Comparison of ENCODE assay signal across 14 mouse cellular contexts in genomic region chr15:67045920-67046804, GRCm38 (mm10).
A peak's percentile ranks its signal among the peaks of the same experiment; 100 is the strongest.
DNase-seq lines count a peak whose midpoint lies in the region; ATAC-seq and TF ChIP-seq lines count a peak whose summit lies in the region.
"Had no signal": no experiment of that assay in that cellular context is flagged by ENCODE, and none has a peak within 500 bp of the region (broad histone marks: within the 10 kb centered on the region; RNA-seq: fewer than 3 reads in every experiment).

No protein-coding gene starts in this region.

- 50% methylated on average over 12 of the region's 12 CpGs for WGBS in kidney, embryonic 14.5 days
- WGBS in embryonic facial prominence, embryonic 13.5 days: 69% methylated on average over 12 of the region's 12 CpGs
- WGBS in limb, embryonic 14.5 days: 69% methylated on average over 12 of the region's 12 CpGs

- peak; percentile 67 for DNase-seq in kidney, adult 11 months
- peak; percentile 64 to 67 for DNase-seq in kidney, adult 8-10 months
- peak; percentile 53 for DNase-seq in limb, embryonic 14.5 days (ENCODE audit: low spot score)
- DNase-seq in spleen, adult 18-20 months: no peak
- no peak for DNase-seq in layer of hippocampus, adult 8-10 months (ENCODE audit: low spot score in 2 of 2)
- DNase-seq in ovary, adult 18-20 months (ENCODE audit: low spot score): no peak
- DNase-seq: adrenal gland, adult 2 months; right cerebral cortex, postnatal 14 days had no signal

- no peak for TF ChIP-seq POLR2A in limb, embryonic 14.5 days (IDR thresholded peaks at IDR 0.05; ENCODE audit: borderline replicate concordance, extremely low read depth, insufficient read depth, insufficient read length)

- no peak overlapping the region for H3K27ac ChIP-seq in kidney, embryonic 14.5 days (ENCODE audit: low read depth, low read length)
- H3K27ac ChIP-seq in embryonic facial prominence, embryonic 13.5 days: peak overlapping the region; percentile 44; the same call in 1 of the 2 replicates
- 0 out of 2 replicates have a peak overlapping the region, but pooled peaks have one; percentile 7 for H3K27ac ChIP-seq in limb, embryonic 14.5 days (replicated peaks; ENCODE audit: low read depth, low read length)
- H3K27ac ChIP-seq: heart, embryonic 13.5 days; neural tube, embryonic 13.5 days had no signal

- H3K4me1 ChIP-seq in kidney, embryonic 14.5 days (ENCODE audit: control insufficient read depth, insufficient read depth, low read length): no peaks in the 10 kb centered on the region
- peaks cover 21% of the 10 kb centered on the region for H3K4me1 ChIP-seq in embryonic facial prominence, embryonic 13.5 days
- 0 out of 2 replicates have a peak, but pooled peaks cover 4% of the 10 kb centered on the region for H3K4me1 ChIP-seq in limb, embryonic 14.5 days (ENCODE audit: control insufficient read depth, insufficient read depth, low read length)
- H3K4me1 ChIP-seq: neural tube, embryonic 13.5 days had no signal

- no peak overlapping the region for H3K4me3 ChIP-seq in kidney, embryonic 14.5 days (ENCODE audit: low read length)
- H3K4me3 ChIP-seq in embryonic facial prominence, embryonic 13.5 days: no peak overlapping the region
- H3K4me3 ChIP-seq in limb, embryonic 14.5 days (replicated peaks; ENCODE audit: low read length): no peak overlapping the region
- H3K4me3 ChIP-seq: heart, embryonic 13.5 days; neural tube, embryonic 13.5 days had no signal

- no peaks in the 10 kb centered on the region for H3K27me3 ChIP-seq in kidney, embryonic 14.5 days (ENCODE audit: control insufficient read depth, insufficient read depth, low read length)
- no peaks in the 10 kb centered on the region for H3K27me3 ChIP-seq in embryonic facial prominence, embryonic 13.5 days
- no peaks in the 10 kb centered on the region for H3K27me3 ChIP-seq in limb, embryonic 14.5 days (ENCODE audit: control insufficient read depth, insufficient read depth, low read length)
- H3K27me3 ChIP-seq: heart, embryonic 13.5 days; neural tube, embryonic 13.5 days; Patski had no signal

- H3K9me3 ChIP-seq in kidney, embryonic 14.5 days (ENCODE audit: control insufficient read depth, low read length): no peaks in the 10 kb centered on the region
- H3K9me3 ChIP-seq in embryonic facial prominence, embryonic 13.5 days: no peaks in the 10 kb centered on the region
- H3K9me3 ChIP-seq in limb, embryonic 14.5 days (ENCODE audit: control insufficient read depth, low read length): no peaks in the 10 kb centered on the region
- H3K9me3 ChIP-seq: heart, embryonic 13.5 days; neural tube, embryonic 13.5 days had no signal

- no peaks in the 10 kb centered on the region for H3K36me3 ChIP-seq in kidney, embryonic 14.5 days (ENCODE audit: control insufficient read depth, insufficient read depth, low read length)
- H3K36me3 ChIP-seq in embryonic facial prominence, embryonic 13.5 days: no peaks in the 10 kb centered on the region
- H3K36me3 ChIP-seq in limb, embryonic 14.5 days (ENCODE audit: control insufficient read depth, insufficient read depth, low read length): no peaks in the 10 kb centered on the region
- H3K36me3 ChIP-seq: heart, embryonic 13.5 days; neural tube, embryonic 13.5 days had no signal

- no peak overlapping the region for H3K4me2 ChIP-seq in kidney, embryonic 14.5 days (replicated peaks; ENCODE audit: low read depth, low read length)
- no peak overlapping the region for H3K4me2 ChIP-seq in embryonic facial prominence, embryonic 13.5 days
- no peak overlapping the region for H3K4me2 ChIP-seq in limb, embryonic 14.5 days (replicated peaks; ENCODE audit: low read depth, low read length, severe bottlenecking)
- H3K4me2 ChIP-seq: heart, embryonic 13.5 days; neural tube, embryonic 13.5 days had no signal

- no peak overlapping the region for H3K9ac ChIP-seq in kidney, embryonic 14.5 days (ENCODE audit: low read depth, low read length)
- no peak overlapping the region for H3K9ac ChIP-seq in embryonic facial prominence, embryonic 13.5 days
- H3K9ac ChIP-seq in limb, embryonic 14.5 days (ENCODE audit: low read depth, low read length, severe bottlenecking): no peak overlapping the region
- H3K9ac ChIP-seq: heart, embryonic 13.5 days; neural tube, embryonic 13.5 days had no signal

- no peak for ATAC-seq in kidney, embryonic 14.5 days (ENCODE audit: low FRiP score, low TSS enrichment)
- no peak for ATAC-seq in embryonic facial prominence, embryonic 13.5 days (ENCODE audit: insufficient number of reproducible peaks, insufficient read depth, low FRiP score, low TSS enrichment, low read depth)
- ATAC-seq in limb, embryonic 14.5 days (ENCODE audit: low FRiP score, low read depth): peak; percentile 78
- ATAC-seq: hindbrain, embryonic 16.5 days; Patski had no signal

Comparison
In these comparisons a context has a peak if more than half of its experiments do, and no peak if none do; other contexts are left out.
1. DNase-seq: peak in kidney, adult 11 months (single experiment), kidney, adult 8-10 months (2 of 2) and limb, embryonic 14.5 days (single experiment); none in spleen, adult 18-20 months (0 of 2), layer of hippocampus, adult 8-10 months (0 of 2) and ovary, adult 18-20 months (single experiment).